Mouse (Mus musculus): ENCODE measurements around the gene Icmt. TPM values are rescaled to one million over a fixed set of nuclear protein-coding genes. Genes with fewer than 3 reads are reported as not detected.

Icmt gene
- total and polyA plus RNA-seq, 3 experiments = 30.4 to 50.8 TPM; not detected in 1

DNA sequence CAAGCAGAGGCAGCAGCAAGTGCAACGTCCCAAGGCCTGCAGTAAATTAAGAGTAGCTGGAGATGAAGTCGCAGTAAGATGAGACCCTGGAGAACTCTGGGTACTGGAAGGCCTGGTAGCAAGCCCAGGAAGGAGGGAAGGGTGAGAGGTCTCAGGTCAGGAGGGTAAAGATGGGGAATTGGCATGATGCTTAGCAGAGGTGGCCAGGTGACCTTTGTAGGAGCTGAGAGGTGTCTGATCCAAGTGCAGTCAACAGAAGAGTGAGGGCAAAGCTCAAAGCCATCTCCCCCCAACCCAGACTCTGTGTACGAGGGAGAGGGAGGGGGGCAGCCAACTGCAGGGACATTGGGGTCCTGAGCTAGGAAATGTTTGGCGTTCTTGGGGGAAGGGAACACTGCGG lies 24.4 kb downstream of the Icmt start:
- TF ChIP-seq HCFC1 (IDR thresholded peaks at IDR 0.05; ENCODE audit: low read depth, low read length) (no peak), EP300 (IDR thresholded peaks at IDR 0.05; ENCODE audit: low read depth in 1 of 2, low read length in 2 of 2) (no peak), TBP (IDR thresholded peaks at IDR 0.05; ENCODE audit: low read depth, low read length) (no peak), SIN3A (IDR thresholded peaks at IDR 0.05; ENCODE audit: low read length) (no peak), TAL1 (IDR thresholded peaks at IDR 0.05; ENCODE audit: low read length) (no peak), ZKSCAN1 (IDR thresholded peaks at IDR 0.05; ENCODE audit: low read depth, low read length) (no peak), UBTF (IDR thresholded peaks at IDR 0.05; ENCODE audit: borderline replicate concordance, insufficient read depth, low read depth, low read length) (no peak), USF1 (IDR thresholded peaks at IDR 0.05; ENCODE audit: low read depth, low read length) (no peak), CHD1 (IDR thresholded peaks at IDR 0.05; ENCODE audit: low read depth, low read length) (no peak), MYC (IDR thresholded peaks at IDR 0.05; ENCODE audit: low read depth, low read length) (no peak)
- no peak overlapping the region for H3K4me3 ChIP-seq (ENCODE audit: control insufficient read depth in 1 of 2, insufficient read depth in 1 of 2, low read depth in 2 of 2, low read length in 2 of 2)

DNA sequence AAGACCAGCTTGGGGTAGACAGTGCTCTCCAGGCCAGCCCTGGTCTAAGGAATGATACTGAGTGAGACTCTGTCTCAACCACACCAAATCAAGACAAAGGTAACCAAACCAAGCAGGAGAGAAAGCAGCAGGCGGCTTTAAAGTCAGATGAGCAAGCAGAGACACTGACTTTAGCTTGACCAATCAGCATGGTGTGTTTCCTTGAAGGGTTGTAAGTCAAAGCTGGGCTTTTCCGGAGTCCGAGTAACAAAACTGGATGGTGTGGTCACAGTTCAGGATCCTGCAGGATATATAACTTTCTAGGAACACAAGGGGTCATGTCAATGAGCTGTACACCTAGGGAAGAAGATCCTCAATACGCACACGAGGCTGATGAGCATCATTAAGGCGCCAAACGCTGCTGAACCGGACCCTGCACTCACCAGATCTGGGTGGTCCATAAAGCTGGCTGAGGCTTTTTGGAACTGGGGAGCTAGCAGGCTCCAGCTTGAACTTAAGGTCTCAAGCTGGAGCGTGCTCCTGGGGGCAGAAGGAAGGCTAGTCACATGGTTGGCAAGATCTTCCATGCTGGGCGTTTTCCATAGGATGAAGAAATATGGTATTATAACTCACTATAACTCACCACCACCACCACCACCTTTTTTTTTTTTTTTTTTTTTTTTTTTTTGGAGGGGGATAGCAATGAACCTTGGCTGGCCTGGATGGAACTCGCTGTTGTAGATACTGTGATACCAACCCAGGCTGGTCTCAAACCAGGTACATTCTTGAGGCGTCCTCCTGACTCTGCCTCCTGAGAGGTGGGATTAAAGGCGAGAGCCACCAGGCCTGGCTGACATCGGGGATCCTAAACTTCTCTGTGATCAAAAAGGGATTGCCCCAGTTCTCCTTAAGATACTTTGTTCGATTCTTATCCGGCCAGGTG lies 27.9 kb downstream of the Icmt start:
- Histone ChIP-seq H3K79me2 (ENCODE audit: control insufficient read depth, insufficient read depth, low read length, poor library complexity) (peaks cover 41% of the 10 kb centered on the region), H3K27ac (ENCODE audit: control insufficient read depth, low read depth, low read length) (peak overlapping the region; percentile 54), H3K36me3 (ENCODE audit: control insufficient read depth in 1 of 2, insufficient read depth in 2 of 2, low read length in 2 of 2) (peaks cover 17 to 18% of the 10 kb centered on the region in 2 experiments), H3K4me1 (ENCODE audit: control insufficient read depth in 1 of 2, insufficient read depth in 2 of 2, low read length in 2 of 2) (peaks cover 0 to 19% of the 10 kb centered on the region in 2 experiments; a peak in 3 of 4 replicates), H3K9ac (ENCODE audit: control insufficient read depth, low read depth, low read length, poor library complexity, severe bottlenecking) (peak overlapping the region; percentile 68), H3K9me3 (replicated peaks; ENCODE audit: insufficient read depth, low read length) (no peaks in the 10 kb centered on the region), H3K4me3 (ENCODE audit: control insufficient read depth in 1 of 2, insufficient read depth in 1 of 2, low read depth in 2 of 2, low read length in 2 of 2) (peak overlapping the region; percentile 33 to 61), H3K27me3 (ENCODE audit: control insufficient read depth in 1 of 2, insufficient read depth in 2 of 2, low read length in 2 of 2) (no peaks in the 10 kb centered on the region)
- no peak for TF ChIP-seq BHLHE40 (IDR thresholded peaks at IDR 0.05; ENCODE audit: borderline replicate concordance, low read depth, low read length)
- 0 out of 2 replicates have a peak, but pooled peaks have one; percentile 5 for TF ChIP-seq NELFE (IDR thresholded peaks at IDR 0.05; ENCODE audit: low read depth, low read length)
- 0 out of 4 replicates have a peak, but pooled peaks of 1 of the 2 experiments have one; percentile 11 for TF ChIP-seq EP300 (IDR thresholded peaks at IDR 0.05; ENCODE audit: low read depth in 1 of 2, low read length in 2 of 2)
- no peak for TF ChIP-seq UBTF (IDR thresholded peaks at IDR 0.05; ENCODE audit: borderline replicate concordance, insufficient read depth, low read depth, low read length)
- 0 out of 2 replicates have a peak, but pooled peaks have one; percentile 30 for TF ChIP-seq RCOR1 (IDR thresholded peaks at IDR 0.05; ENCODE audit: low read depth, low read length)
- no peak for TF ChIP-seq MEF2A (IDR thresholded peaks at IDR 0.05; ENCODE audit: extremely low read depth, insufficient replicate concordance, low read depth, low read length, poor library complexity, severe bottlenecking)
- TF ChIP-seq ZNF384 (IDR thresholded peaks at IDR 0.05; ENCODE audit: low read depth, low read length) = peak; percentile 67
- DNase-seq (ENCODE audit: low read depth, low spot score) = peak; percentile 18

More for the DNA sequence above, 24.4 kb downstream of the Icmt start:
- Histone ChIP-seq H3K27ac (ENCODE audit: control insufficient read depth, low read depth, low read length) (no peak overlapping the region), H3K4me1 (ENCODE audit: control insufficient read depth in 1 of 2, insufficient read depth in 2 of 2, low read length in 2 of 2) (peaks cover 0 to 4% of the 10 kb centered on the region in 2 experiments; a peak in 2 of 4 replicates), H3K36me3 (ENCODE audit: control insufficient read depth in 1 of 2, insufficient read depth in 2 of 2, low read length in 2 of 2) (no peaks in the 10 kb centered on the region), H3K9ac (ENCODE audit: control insufficient read depth, low read depth, low read length, poor library complexity, severe bottlenecking) (no peak overlapping the region), H3K27me3 (ENCODE audit: control insufficient read depth in 1 of 2, insufficient read depth in 2 of 2, low read length in 2 of 2) (no peaks in the 10 kb centered on the region), H3K79me2 (ENCODE audit: control insufficient read depth, insufficient read depth, low read length, poor library complexity) (peaks cover 8% of the 10 kb centered on the region), H3K9me3 (replicated peaks; ENCODE audit: insufficient read depth, low read length) (no peaks in the 10 kb centered on the region)
- no peak for DNase-seq (ENCODE audit: low read depth, low spot score)

Measured in MEL (cell line).